Mouse (Mus musculus) ZHBTc4 (cell line): ENCODE results near the gene Bcl6.

Source experiments
- DNase-seq: peaks from one replicate; pipeline ENCODE4 v3.0.0-alpha.2; 2011; ENCODE audit warnings: low read depth, low spot score

The Bcl6 gene

DNA sequence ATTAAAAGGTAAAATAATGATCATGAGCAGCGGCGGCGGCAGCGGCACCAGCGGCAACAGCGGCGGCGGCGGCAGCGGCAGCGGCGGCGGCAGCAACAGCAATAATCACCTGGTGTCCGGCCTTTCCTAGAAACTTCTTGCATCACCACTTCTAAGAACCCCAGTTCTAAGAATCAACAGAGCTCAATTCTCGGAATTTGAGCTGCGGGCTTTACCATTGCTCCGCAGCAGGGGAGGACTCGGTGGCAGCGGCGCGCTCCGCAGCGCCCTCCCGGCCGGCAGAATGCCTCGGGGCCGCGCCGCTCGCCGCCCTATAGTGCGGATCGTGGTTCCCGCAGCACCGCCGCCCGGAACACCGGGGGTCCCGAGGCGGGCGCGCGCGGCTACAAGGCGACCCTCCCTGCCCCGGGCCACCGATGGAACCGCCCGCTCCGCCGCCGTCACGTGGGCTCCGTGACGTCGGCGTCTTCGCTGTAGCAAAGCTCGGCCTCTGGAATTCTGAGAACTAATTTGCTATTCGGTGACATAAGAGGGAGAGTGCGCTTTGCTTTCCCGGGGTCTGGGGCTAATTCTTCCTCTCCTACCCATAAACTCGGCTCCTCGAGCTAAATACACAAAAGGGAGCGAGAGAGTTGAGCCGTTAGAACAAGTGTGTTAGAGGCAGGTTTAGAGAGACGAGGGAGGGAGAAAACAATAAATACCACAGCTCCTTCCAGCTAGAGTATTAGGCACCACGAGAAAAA is at the start of gene Bcl6, which contains the start of gene Gm37419:
Gene Bcl6 (minus strand): TSS at position 387 of the 743 bp plus-strand sequence.
Gene Gm37419 (plus strand): TSS at position 17 of the 743 bp plus-strand sequence.
- peak; percentile 94 for DNase-seq

DNA sequence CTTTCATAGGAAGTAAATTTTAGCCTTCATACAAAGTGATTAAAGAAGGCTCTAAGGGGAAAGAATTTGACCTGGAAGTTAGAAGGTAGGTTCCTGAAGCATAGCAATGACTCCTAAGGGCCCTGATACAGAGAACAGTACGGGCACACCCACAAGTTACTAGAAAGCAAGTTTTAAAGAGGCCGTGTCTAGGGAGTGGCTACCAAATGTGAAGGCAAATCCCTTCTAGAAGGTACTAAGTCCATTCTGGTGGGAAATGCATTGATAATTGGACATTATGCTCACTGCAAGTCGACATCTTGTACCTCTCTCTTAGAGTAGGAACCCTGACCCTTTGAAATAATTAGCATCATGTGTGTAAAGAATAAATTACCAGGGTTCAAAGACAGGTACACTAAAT is 47.7 kb upstream of the Bcl6 start:
- DNase-seq: peak; percentile 37

- peak; percentile 67 for DNase-seq
Observed at GRCm38 (mm10) chr16:24035767-24036166, 47.1 kb upstream of the Bcl6 start.

GRCm38 (mm10) chr16:24034450-24034849 is 45.8 kb upstream of the Bcl6 start:
- no peak for DNase-seq

- peak; percentile 66 for DNase-seq
Observed at GRCm38 (mm10) chr16:24033259-24033658, 44.6 kb upstream of the Bcl6 start.

- DNase-seq: peak; percentile 47
Observed at GRCm38 (mm10) chr16:24029965-24030672, 41.5 kb upstream of the Bcl6 start.

GRCm38 (mm10) chr16:24025442-24025841 is 36.8 kb upstream of the Bcl6 start:
- DNase-seq: no peak

DNA sequence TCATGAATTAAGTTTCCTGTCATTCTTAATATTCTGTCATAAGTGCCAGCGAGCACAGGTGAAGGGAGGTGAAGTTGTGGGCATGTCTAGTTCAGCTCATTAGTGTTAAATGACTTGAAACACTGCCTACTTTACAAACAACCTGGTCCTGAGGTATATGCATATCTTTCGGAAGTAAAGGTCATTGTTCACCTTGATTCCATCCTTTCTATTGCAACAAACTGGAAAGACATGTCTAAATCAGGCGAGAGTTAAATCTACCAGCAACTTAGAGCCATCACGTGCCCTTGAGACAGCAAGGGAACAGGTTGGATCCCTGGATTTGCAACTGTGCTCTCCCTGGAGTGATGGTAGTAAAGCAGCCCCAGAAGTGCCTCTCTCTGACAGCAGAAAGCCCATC is 34.0 kb upstream of the Bcl6 start:
- DNase-seq: no peak

DNA sequence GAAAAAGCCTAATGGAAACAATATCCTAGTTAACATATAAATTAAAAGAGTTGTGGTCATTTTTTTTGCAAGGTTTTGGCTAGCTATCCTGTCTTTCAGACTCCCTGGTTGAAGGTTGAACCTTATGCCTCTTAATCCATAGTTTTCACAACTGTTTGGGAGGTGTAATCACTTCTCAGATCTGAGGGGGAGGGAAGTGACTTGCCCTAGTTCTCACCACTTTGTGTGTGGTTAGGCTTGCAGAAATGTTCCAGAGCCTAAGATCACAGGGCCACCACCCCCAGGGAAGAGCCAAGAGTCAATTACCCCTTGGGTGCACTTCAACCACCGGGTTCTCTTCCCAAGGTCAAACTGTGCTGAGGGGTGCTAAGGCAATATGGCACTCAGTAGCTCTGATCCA is 33.1 kb upstream of the Bcl6 start:
- DNase-seq: no peak

DNA sequence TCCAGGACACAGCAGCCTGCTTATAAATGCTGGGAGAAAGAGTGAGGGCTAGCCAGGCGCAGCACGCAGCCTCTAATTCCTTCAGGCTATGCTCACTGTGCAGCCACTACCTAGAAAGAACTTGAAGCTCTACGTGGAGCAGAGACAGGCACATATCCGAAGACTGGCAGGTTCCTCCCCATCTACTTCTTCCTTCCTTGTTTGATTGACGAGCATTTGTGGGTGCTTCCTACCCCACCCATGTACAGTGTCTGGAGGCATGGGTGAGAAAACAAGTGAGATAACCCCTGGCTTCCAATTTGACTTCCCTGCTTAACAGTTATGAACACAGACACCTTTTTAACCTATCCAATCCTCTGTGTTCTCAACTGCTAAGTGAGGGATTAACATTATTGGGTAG is 28.1 kb upstream of the Bcl6 start:
- DNase-seq: no peak

- DNase-seq: no peak
Observed at GRCm38 (mm10) chr16:24016273-24016672, 27.6 kb upstream of the Bcl6 start.

- no peak for DNase-seq
Observed at GRCm38 (mm10) chr16:24014378-24014777, 25.7 kb upstream of the Bcl6 start.

DNA sequence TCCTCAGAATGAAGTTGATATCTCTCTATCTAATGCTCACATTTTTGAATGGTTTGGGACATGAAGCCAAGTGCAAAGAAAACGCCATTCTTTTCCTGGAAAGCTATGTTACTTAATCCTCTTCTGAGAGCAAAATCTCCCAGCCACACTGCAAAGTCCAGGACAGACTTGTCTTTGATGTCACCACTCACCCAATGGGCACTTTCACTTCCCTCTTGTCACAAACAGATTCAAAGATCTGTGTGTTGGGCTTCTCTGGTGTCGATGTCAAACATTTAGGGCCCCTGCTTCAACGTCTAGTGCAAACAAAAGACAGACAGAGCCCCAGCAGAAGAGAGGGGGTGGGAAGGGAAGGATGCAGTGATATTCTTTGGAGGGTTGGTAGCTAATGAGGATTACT is 23.4 kb upstream of the Bcl6 start:
- DNase-seq: no peak

- DNase-seq: no peak
Observed at GRCm38 (mm10) chr16:24011306-24011705, 22.7 kb upstream of the Bcl6 start.

- no peak for DNase-seq
Observed at GRCm38 (mm10) chr16:24009891-24010290, 21.2 kb upstream of the Bcl6 start.

- no peak for DNase-seq
Observed at GRCm38 (mm10) chr16:24005928-24006327, 17.3 kb upstream of the Bcl6 start.

DNA sequence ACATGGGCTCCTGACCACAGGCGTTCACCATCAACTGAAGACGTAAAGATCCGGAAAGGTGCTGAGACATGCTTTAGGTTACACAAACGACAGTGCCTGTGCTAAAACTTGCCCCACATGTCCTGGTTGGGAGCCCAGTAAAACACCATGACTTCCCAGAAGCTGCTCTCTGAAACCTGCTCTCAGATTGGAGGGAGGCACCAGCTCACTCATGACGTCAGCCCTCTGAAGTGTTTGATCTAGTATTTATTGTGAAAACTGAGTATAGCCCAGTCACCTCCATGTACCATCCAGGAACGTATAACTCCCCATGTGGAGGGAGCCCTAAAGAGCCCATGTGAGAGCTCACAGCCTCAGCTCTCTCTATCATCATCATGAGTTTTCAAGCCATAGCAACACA is 9.3 kb upstream of the Bcl6 start:
- no peak for DNase-seq

- no peak for DNase-seq
Observed at GRCm38 (mm10) chr16:23997228-23997627, 8.6 kb upstream of the Bcl6 start.

- DNase-seq: no peak
Observed at GRCm38 (mm10) chr16:23996342-23996741, 7.7 kb upstream of the Bcl6 start.

DNA sequence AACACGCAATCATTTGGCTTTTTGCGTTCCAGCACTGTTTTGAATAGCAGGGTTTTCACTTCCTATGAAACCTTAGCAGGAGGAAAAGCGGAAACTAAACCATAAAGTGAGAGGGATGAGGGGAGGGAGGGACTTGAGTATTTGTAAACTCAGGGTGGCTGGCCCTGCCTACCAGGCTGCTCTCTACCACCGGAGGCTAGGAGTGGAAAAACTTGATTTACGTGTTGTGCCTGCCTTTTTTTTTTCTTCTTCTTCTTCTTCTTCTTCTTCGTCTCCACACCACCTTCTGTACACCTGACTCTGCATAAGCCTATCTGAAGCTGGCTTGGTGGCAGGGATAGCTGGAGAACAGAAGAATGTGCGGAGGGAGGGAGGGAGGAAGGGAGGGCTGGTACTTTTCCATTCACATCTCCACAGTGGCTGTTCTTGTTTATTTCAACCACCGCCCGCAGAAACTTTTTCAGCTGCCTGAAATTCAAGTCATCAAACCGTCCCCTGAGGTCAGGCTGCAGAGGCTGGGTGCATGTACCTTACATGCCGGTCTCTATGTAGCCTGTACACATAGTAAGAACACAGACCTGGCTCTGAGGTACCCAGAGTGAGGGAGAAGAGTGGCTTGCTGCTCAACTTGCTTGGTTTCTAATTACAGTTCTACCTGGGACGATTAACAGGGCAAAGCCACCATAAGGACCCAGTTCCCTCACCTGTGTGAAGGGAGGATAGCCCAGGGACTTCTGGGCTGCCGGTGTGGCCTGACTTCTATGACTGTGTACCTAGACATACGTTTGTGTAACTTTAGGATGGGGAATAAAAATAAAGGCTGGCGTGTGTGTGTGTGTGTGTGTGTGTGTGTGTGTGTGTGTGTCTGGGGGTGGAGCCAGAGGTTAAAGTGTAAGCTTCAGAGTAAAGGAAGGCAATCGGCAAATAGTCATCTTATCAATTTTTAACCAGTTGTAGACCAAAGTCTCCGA is 5.0 kb upstream of the Bcl6 start:
- no peak for DNase-seq

DNA sequence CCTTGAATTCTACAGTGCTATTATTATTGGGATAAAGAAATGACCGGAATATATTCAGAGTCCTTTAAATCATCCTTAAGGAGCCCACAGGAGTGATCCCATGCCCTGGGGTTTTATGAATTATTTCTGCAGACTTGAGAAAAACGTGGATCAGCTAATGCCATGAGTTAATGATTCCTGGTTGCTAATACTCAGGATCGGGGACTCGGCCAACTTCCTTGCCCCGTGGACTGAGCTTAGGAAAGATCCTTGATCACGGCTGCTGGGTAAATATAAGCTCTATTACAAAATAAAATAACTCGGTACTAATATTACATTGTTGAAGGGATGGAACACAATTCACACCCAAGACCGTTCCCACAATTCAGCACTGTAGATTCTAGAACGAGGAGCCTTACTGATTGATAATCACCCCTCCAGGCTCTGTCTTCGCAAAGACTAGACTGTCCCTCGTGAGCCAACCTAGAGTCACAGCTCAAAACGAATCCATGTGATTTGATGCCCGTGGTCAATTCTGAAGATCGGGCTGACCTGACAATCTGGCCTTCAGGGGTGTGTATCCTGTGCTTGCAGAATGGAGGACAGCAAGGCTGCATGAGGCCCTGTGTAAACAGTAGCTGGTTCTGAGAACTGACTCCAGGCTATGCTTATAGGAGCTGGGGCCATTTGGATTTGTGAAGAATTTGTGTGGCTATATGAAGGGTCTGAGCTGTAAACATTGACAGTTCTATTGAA is 3.4 kb upstream of the Bcl6 start:
- no peak for DNase-seq
